Mouse (Mus musculus): ENCODE measurements at regions not wholly inside any gene's neighbourhood (a gene's known extent, or its start where the extent isn't known, plus 50 kb on each side); places are given as distances from the start of the nearest gene placed in this dataset.
"Not testable (repeated sequence)": the region's sequence is repeated elsewhere in the genome, so short reads cannot be mapped to it uniquely, and the experiment has no call there.

DNA sequence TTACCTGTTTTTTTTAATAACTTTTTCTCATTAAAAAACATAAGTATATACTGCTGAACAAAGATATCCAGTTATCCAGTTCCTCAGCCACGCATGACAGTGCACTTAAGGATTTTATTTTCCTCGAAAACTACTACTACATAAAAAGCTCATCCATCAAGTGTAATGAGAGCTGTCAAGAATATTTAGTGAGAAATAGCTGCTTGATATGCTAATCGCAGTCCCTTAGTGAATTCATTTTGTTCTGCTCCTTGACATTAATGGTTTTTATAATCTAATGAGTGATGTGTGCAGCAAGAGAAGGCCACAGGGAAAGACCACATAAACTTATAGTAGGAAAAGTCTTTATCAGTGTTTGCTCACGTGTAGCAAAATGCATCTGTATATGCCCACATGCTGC is 754.0 kb upstream of the Slc39a10 start:
- no peak for DNase-seq

GRCm38 (mm10) chr1:47606597-47606996 is 713.9 kb upstream of the Slc39a10 start:
- DNase-seq: no peak

GRCm38 (mm10) chr1:47603989-47604360 is 711.3 kb upstream of the Slc39a10 start:
- no peak for DNase-seq

GRCm38 (mm10) chr1:47603294-47603988 is 710.8 kb upstream of the Slc39a10 start:
- no peak for DNase-seq

- DNase-seq: not testable (repeated sequence)
These were observed 701.0 kb upstream of the Slc39a10 start for GRCm38 (mm10) chr1:47593641-47594040.

DNA sequence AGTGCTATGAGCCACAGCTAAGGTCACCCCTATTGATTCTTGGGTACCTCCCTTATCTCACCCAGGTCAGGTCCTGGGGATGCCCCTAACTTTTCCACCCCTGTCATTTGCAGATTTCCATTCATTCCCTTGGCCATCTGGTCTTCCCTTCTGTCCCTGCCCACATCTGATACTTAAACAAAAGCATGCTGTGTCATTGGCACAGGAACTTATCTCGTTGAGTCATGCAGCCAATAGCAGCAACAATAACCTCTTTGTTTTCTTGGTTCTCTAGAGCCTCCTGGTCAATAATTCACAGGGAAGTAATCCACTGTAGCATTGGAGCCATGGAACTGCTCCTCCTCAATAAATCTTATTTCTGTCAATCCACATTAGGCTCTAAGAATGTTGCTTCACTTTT is 653.0 kb upstream of the Slc39a10 start:
- no peak for DNase-seq

DNA sequence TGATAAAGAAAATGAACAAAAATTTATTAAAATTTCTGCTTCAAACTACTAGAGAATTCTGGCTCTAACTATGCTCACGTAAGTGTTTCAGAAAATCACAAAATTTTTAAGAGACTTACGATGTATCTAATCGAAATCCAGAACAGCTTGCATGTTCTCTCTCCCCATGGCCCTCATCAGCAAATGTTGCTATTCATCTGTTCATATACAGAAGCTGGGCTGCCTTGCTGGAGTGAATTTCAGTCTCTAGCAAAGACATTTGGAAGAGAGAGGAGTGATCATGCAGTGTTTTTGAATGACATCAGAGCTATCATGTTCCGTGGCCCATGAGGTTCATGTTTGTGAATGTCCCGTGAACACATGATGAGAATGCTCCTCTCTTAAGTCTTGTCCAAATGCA is 618.8 kb upstream of the Slc39a10 start:
- no peak for DNase-seq

GRCm38 (mm10) chr1:47507801-47508200 is 615.1 kb upstream of the Slc39a10 start:
- no peak for DNase-seq

- no peak for DNase-seq
These were observed 596.0 kb upstream of the Slc39a10 start for GRCm38 (mm10) chr1:47488581-47489204.

- no peak for DNase-seq
These were observed 593.4 kb upstream of the Slc39a10 start for GRCm38 (mm10) chr1:47486087-47486486.

DNA sequence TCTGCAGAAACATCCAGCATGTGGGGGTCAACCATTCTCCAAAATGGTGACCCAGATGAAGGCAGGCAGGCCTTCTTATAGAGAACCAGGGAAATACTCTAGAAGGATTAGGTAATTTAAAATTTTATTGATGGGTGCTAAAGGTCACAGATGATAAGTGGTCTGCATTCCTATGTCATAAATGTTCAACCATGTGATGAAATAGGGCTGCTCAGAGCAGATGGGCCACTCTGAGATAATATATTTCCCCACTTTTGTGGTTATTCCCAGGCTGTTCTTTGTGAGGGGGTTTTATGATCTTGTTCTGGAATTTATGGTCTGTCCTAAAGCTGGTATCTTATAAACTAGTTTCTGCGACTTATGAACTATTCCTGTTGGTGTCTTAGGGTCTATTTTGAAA is 586.4 kb upstream of the Slc39a10 start:
- DNase-seq: no peak

GRCm38 (mm10) chr1:47466573-47467253 is 574.1 kb upstream of the Slc39a10 start:
- DNase-seq: no peak

- DNase-seq: no peak
These were observed 556.3 kb upstream of the Slc39a10 start for GRCm38 (mm10) chr1:47448737-47449489.

DNA sequence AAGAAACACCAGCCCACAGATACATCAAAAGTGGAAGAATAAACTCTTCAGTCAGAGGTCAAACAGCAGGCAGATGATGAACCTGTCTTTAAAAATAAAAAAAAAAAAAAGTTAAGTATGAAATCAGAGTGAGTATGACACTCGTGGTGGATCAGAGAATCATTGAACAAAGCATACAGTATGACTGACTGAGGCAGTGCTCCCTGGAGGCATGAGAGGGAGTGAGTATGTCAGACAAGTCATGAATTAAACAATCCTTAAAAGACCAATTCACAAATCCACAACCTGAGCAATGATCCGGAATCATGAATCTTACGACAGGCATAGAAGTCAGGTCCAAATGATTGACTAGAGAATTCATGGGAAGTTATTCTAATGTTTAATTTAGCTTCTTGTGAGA is 555.4 kb upstream of the Slc39a10 start:
- no peak for DNase-seq

DNA sequence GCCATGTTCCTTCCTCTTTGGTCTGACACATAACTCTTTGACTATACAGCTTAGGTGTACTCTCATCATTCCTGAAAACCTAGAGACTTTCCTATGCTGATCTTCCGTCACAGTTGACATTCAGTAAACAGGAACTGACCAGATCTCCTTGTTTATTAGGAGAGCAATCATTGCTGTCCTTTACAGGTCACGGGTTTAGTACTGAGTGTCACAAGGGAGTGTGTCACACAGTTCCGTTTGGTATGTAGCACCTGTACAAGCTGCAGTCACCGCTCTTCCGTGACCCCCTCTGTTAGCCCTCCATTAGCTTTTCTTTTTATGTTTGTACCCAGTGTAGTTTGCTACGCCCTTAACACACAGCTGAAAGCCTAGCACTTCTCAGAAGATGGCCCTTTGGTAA is 553.4 kb upstream of the Slc39a10 start:
- DNase-seq: no peak

- no peak for DNase-seq
These were observed 540.2 kb upstream of the Slc39a10 start for GRCm38 (mm10) chr1:47432829-47433228.

- DNase-seq: no peak
These were observed 512.5 kb upstream of the Slc39a10 start for GRCm38 (mm10) chr1:47405164-47405563.

DNA sequence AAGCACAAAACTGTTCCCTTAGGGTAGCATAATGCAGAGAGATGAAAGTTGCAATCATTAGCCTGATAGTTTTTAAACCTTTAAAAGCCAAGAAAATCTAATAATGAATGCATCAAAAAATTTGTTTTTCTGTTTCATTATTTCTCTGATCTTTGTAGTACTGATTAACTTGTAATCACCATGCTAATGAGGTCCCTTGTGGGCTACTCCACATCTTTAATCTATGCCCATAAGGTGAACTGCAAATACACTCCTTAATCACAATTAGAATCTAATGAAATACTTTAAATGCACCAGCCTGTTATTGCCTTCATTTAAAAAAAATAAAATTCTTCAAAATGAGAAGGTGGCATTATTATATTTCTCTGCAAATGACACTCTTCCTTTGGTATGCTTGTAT is 493.9 kb upstream of the Slc39a10 start:
- no peak for DNase-seq

- DNase-seq: no peak
These were observed 486.1 kb upstream of the Slc39a10 start for GRCm38 (mm10) chr1:47378795-47379194.

DNA sequence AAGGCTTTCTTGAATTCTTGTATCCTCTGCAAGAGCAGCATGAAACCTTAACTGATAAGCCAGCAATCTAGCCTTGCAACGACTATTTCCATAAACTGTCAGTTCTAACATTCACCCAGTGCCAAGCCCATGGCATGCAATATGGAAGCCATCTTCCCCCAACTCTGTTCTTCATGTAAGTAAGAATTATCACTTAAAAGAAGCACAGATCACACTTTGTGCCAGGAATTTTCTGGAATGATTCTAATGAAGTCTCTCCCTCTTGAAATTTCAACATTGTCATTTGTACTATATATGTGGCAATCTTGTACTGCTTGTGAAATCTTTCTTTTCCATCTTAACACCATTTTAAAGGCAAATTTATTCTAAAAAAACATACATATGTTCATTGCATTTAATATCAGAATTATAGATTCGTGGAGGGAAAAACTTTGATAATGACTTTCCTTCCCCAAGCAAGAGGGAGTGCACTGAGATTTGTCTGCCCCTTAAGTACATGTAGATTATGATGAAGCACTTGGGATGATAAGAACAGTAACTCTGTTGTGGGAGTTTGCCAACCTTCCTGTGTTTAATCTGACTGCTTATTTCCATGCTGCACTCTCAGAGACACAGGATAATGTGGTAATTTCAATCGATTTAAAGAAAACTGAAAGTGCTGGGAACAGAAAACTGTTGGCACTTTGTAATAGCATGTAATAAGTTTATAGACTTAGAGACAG is 447.2 kb upstream of the Slc39a10 start:
- DNase-seq: no peak

DNA sequence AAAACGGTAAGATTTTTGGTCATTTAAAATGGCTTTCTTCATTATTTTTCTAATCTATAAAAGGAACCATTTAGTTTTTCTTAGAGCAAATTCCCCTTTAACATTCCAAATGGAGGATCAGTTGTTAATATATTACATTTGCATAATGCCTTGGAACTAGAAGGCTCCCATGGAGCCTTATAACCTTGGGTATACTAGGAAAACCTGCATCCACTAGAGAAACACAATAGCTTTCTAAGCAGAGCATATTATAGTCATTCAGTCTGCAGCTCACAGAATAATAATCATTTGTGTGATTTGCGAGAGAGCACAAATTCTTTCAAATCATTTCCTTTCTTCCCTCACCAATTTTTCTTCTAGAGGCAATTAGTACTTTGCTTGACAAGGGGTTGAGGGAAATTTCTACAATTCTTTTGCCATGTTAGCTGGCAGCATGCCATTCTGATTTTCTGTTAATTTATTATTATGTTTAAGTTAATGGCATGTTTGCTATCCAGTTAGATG is 418.0 kb upstream of the Slc39a10 start:
- no peak for DNase-seq

DNA sequence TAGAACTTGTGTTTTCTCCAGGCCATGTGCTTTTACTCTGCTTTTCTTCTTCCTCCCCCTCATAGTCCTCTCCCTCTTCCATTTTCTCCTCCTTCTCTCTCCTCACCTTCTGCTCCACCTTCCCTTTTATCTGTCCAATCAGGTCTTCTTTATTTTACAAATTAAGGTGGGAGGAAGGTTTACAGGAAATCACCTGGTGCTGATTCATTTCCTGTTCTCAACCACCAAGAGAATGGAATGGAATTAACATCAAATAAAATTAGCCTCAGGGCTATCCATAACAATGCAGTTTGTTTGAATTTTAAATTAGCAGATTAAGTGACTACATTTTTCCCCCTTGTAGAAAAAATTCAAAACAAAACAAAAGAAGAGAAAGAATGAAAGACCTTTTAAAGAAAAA is 414.3 kb upstream of the Slc39a10 start:
- DNase-seq: no peak
